Mouse (Mus musculus): ENCODE measurements around the gene S100a13.
A peak's percentile ranks its signal among the peaks of the same experiment; 100 is the strongest.

S100a13 gene

GRCm38 (mm10) chr3:90506362-90506761 is 7.9 kb upstream of the S100a13 start:
- DNase-seq (ENCODE audit: low spot score in 2 of 2) = no peak

GRCm38 (mm10) chr3:90508287-90508949 is 5.8 kb upstream of the S100a13 start:
- no peak for DNase-seq (ENCODE audit: low spot score in 2 of 2)

GRCm38 (mm10) chr3:90508950-90509746 is 5.1 kb upstream of the S100a13 start, which contains the start of gene Chtop:
TSS of gene Chtop (minus strand) at chr3:90509498.
- DNase-seq (ENCODE audit: low spot score in 2 of 2) = peak; percentile 97 to 100

GRCm38 (mm10) chr3:90509747-90510123 is 4.5 kb upstream of the S100a13 start:
- no peak for DNase-seq (ENCODE audit: low spot score in 2 of 2)

- no peak for DNase-seq (ENCODE audit: low spot score in 2 of 2)
Measured at GRCm38 (mm10) chr3:90512276-90512675, 2.0 kb upstream of the S100a13 start.

- no peak for DNase-seq (ENCODE audit: low spot score in 2 of 2)
Measured at GRCm38 (mm10) chr3:90512948-90513642, 1.1 kb upstream of the S100a13 start.

GRCm38 (mm10) chr3:90514691-90515090 is 456 bp downstream of the S100a13 start:
- DNase-seq (ENCODE audit: low spot score in 2 of 2) = no peak

GRCm38 (mm10) chr3:90515242-90515641 is 1.0 kb downstream of the S100a13 start:
- DNase-seq (ENCODE audit: low spot score in 2 of 2) = no peak

- no peak for DNase-seq (ENCODE audit: low spot score in 2 of 2)
Measured at GRCm38 (mm10) chr3:90515789-90516188, 1.6 kb downstream of the S100a13 start.

- no peak for DNase-seq (ENCODE audit: low spot score in 2 of 2)
Measured at GRCm38 (mm10) chr3:90517711-90518110, 3.5 kb downstream of the S100a13 start.

GRCm38 (mm10) chr3:90525421-90525820 is 11.2 kb downstream of the S100a13 start:
- DNase-seq (ENCODE audit: low spot score in 2 of 2) = no peak

GRCm38 (mm10) chr3:90526076-90526475 is 11.8 kb downstream of the S100a13 start:
- DNase-seq (ENCODE audit: low spot score in 2 of 2) = no peak

- DNase-seq (ENCODE audit: low spot score in 2 of 2) = no peak
Measured at GRCm38 (mm10) chr3:90526580-90526979, 12.3 kb downstream of the S100a13 start, which contains the start of gene S100a14. TSS of gene S100a14 (plus strand) at chr3:90526856.

- no peak for DNase-seq (ENCODE audit: low spot score in 2 of 2)
Measured at GRCm38 (mm10) chr3:90527291-90527873, 13.1 kb downstream of the S100a13 start.

- no peak for DNase-seq (ENCODE audit: low spot score in 2 of 2)
Measured at GRCm38 (mm10) chr3:90531713-90532112, 17.5 kb downstream of the S100a13 start.

GRCm38 (mm10) chr3:90535446-90535845 is 21.2 kb downstream of the S100a13 start:
- no peak for DNase-seq (ENCODE audit: low spot score in 2 of 2)

- peak in 1 of 2 experiments; percentile 40 for DNase-seq (ENCODE audit: low spot score in 2 of 2)
Measured at GRCm38 (mm10) chr3:90537141-90537904, 23.1 kb downstream of the S100a13 start, which contains the start of gene S100a16. TSS of gene S100a16 (plus strand) at chr3:90537254.

GRCm38 (mm10) chr3:90537905-90538296 is 23.7 kb downstream of the S100a13 start:
- DNase-seq (ENCODE audit: low spot score in 2 of 2) = no peak

- peak in 1 of 2 experiments; percentile 43 for DNase-seq (ENCODE audit: low spot score in 2 of 2)
Measured at GRCm38 (mm10) chr3:90540904-90541303, 26.7 kb downstream of the S100a13 start.

GRCm38 (mm10) chr3:90549676-90550420 is 35.6 kb downstream of the S100a13 start:
- DNase-seq (ENCODE audit: low spot score in 2 of 2) = no peak
